8 mouse cellular contexts compared by ENCODE assay signal in the genomic region with DNA sequence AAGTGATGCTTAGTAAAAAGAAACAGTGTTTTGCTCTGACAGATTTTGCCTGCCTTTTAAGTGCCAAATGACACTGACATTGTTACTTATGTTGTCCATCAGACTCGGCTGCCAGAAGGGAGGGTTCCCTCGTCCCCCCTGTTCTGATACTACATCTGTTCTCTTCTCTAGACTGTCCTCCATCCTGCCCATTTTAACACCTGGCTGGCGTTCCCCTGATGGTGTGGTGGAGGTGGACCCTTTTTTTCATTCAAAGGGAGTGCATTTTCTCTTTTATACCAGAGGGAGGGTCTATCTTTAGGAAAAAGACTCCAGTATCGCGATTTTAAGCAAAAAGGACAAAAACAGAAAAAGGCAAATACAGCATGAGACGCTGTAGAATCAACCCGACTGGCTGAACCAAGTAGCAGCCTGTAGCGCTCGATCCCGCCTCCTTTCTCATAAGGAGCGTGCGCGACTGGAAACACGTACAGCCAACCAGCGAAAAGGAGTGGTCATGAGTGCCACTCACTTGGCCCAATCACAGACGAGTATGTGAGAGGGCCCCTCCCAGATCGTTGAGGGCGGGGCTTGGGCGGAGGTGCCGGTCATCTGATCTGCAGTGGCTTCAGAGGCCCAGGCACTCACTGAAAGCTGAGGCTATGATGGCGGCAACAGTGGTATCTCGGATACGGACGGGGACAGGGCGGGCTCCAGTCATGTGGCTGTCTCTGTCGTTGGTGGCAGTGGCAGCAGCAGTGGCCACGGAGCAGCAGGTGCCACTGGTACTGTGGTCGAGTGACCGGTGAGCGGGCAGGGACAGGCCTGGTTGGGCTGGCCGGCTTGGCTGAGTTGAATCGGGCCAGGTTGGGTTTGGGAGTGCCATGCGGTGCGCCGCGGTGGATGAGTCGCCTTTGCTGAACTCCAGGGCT. TPM values are rescaled to one million over a fixed set of nuclear protein-coding genes. Genes with fewer than 3 reads are reported as not detected.
DNase-seq lines count a peak whose midpoint lies in the region; ATAC-seq lines count a peak whose summit lies in the region.

A gene (plus strand): TSS at position 560 of the 911 bp plus-strand sequence.

- 10% methylated on average over 37 of the region's 37 CpGs for WGBS in heart, embryonic 13.5 days
- WGBS in liver, embryonic 13.5 days (ENCODE audit: insufficient replicate concordance) = 10% methylated on average over 37 of the region's 37 CpGs
- WGBS in stomach, embryonic 16.5 days = 11% methylated on average over 37 of the region's 37 CpGs

- peak within 1 kb of the TSS; percentile 75 for H3K4me2 ChIP-seq in heart, embryonic 13.5 days
- H3K4me2 ChIP-seq in liver, embryonic 13.5 days = peak within 1 kb of the TSS; percentile 82
- H3K4me2 ChIP-seq in stomach, embryonic 16.5 days (ENCODE audit: low read depth, low read length) = peak within 1 kb of the TSS; percentile 69

- peak within 1 kb of the TSS; percentile 87 for H3K9ac ChIP-seq in heart, embryonic 13.5 days
- H3K9ac ChIP-seq in liver, embryonic 13.5 days = peak within 1 kb of the TSS; percentile 85
- H3K9ac ChIP-seq in stomach, embryonic 16.5 days (ENCODE audit: low read length) = peak within 1 kb of the TSS; percentile 79

- H3K9me3 ChIP-seq in heart, embryonic 13.5 days = no peaks in the 10 kb centered on the region
- H3K9me3 ChIP-seq in liver, embryonic 13.5 days (replicated peaks) = no peaks in the 10 kb centered on the region
- no peaks in the 10 kb centered on the region for H3K9me3 ChIP-seq in stomach, embryonic 16.5 days (replicated peaks; ENCODE audit: control insufficient read depth, low read length)

- peak; percentile 94 for ATAC-seq in heart, embryonic 13.5 days (ENCODE audit: extremely low read depth, insufficient number of reproducible peaks, low FRiP score, low TSS enrichment)
- peak; percentile 96 for ATAC-seq in liver, embryonic 13.5 days (ENCODE audit: low read depth)
- ATAC-seq in stomach, embryonic 16.5 days (ENCODE audit: insufficient read depth, low FRiP score) = peak; percentile 99

- H3K4me3 ChIP-seq in brown adipose tissue, adult 24 weeks (ENCODE audit: insufficient read depth, low read depth, low read length) = peak within 1 kb of the TSS; percentile 86
- H3K4me3 ChIP-seq in heart, embryonic 13.5 days = peak within 1 kb of the TSS; percentile 71
- H3K4me3 ChIP-seq in liver, embryonic 13.5 days (replicated peaks) = peak within 1 kb of the TSS; percentile 74
- peak within 1 kb of the TSS; percentile 65 for H3K4me3 ChIP-seq in stomach, embryonic 16.5 days (replicated peaks; ENCODE audit: low read length)

- peak; percentile 94 for DNase-seq in CD4-positive, CD25-positive, alpha-beta regulatory T cell, adult 2 months (ENCODE audit: low read depth, low spot score)
- peak; percentile 45 for DNase-seq in fat pad, adult 2 months (ENCODE audit: extremely low read depth, low read depth, low spot score)
- DNase-seq in kidney, postnatal 14 days = peak; percentile 95
- DNase-seq in liver, embryonic 13.5 days = peak; percentile 93
- DNase-seq in neural tube, embryonic 10.5 days (ENCODE audit: extremely low spot score, low spot score) = peak; percentile 82

- peaks cover 30% of the 10 kb centered on the region for H3K36me3 ChIP-seq in heart, embryonic 13.5 days
- H3K36me3 ChIP-seq in liver, embryonic 13.5 days = peaks cover 24% of the 10 kb centered on the region
- no peaks in the 10 kb centered on the region for H3K36me3 ChIP-seq in stomach, embryonic 16.5 days (ENCODE audit: control insufficient read depth, insufficient read depth, low read length)

- H3K27ac ChIP-seq in brown adipose tissue, adult 24 weeks (replicated peaks; ENCODE audit: low read depth, low read length) = peak within 1 kb of the TSS; percentile 84
- H3K27ac ChIP-seq in heart, embryonic 13.5 days (replicated peaks) = peak within 1 kb of the TSS; percentile 77
- H3K27ac ChIP-seq in liver, embryonic 13.5 days = peak within 1 kb of the TSS; percentile 85
- peak within 1 kb of the TSS; percentile 66 for H3K27ac ChIP-seq in stomach, embryonic 16.5 days (ENCODE audit: low read length)

- no peaks in the 10 kb centered on the region for H3K27me3 ChIP-seq in heart, embryonic 13.5 days (replicated peaks)
- H3K27me3 ChIP-seq in liver, embryonic 13.5 days = no peaks in the 10 kb centered on the region
- no peaks in the 10 kb centered on the region for H3K27me3 ChIP-seq in stomach, embryonic 16.5 days (ENCODE audit: control insufficient read depth, insufficient read depth, low read length)

- no peaks in the 10 kb centered on the region for H3K4me1 ChIP-seq in brown adipose tissue, adult 24 weeks (ENCODE audit: control insufficient read depth, insufficient read depth, insufficient read length, low read length)
- H3K4me1 ChIP-seq in heart, embryonic 13.5 days = peaks cover 5% of the 10 kb centered on the region; the same call in 1 of the 2 replicates
- H3K4me1 ChIP-seq in liver, embryonic 13.5 days (replicated peaks) = peaks cover 22% of the 10 kb centered on the region
- 0 out of 2 replicates have a peak, but pooled peaks cover 2% of the 10 kb centered on the region for H3K4me1 ChIP-seq in stomach, embryonic 16.5 days (ENCODE audit: control insufficient read depth, insufficient read depth, low read length)

RNA-seq across cellular contexts. Expression of the gene that starts here (rescaled TPM):
- polyA plus RNA-seq in brown adipose tissue, adult 24 weeks (2012; ENCODE audit: insufficient read depth, insufficient read length, missing spikeins) = 84.3 and 85.2 TPM in 2 replicates
- 117 and 131 TPM in 2 replicates for polyA plus RNA-seq in heart, embryonic 13.5 days (2015; fragmentation: Nextera tagmentation; extraction: Ambion mirVana)
- 69.8 and 72.1 TPM in 2 replicates for polyA plus RNA-seq in liver, embryonic 13.5 days (2015; fragmentation: Nextera tagmentation; extraction: Ambion mirVana)
- 149 and 171 TPM in 2 replicates for polyA plus RNA-seq in stomach, embryonic 16.5 days (2015; fragmentation: Nextera tagmentation; extraction: Ambion mirVana)

Comparison
In these comparisons a context has a peak if more than half of its experiments do, and no peak if none do; other contexts are left out.
1. Peak in every context shown above with its lines: DNase-seq, ATAC-seq, H3K4me3 ChIP-seq and H3K27ac ChIP-seq.
2. DNase-seq: peak in every context shown above with its lines; median percentile 95 in kidney, postnatal 14 days; 94 in CD4-positive, CD25-positive, alpha-beta regulatory T cell, adult 2 months; 93 in liver, embryonic 13.5 days; 82 in neural tube, embryonic 10.5 days; 45 in fat pad, adult 2 months.